Mouse (Mus musculus) heart, adult 2 months (tissue): ENCODE measurements around the gene St7.

ENCODE experiments used
- EP300 ChIP-seq: fragments of 200-500 bp; IDR thresholded peaks from 2 replicates; pipeline ENCODE4 v1.6.1; 2011; ENCODE audit warnings: low read depth, low read length, control low read depth; ENCODE audit not compliant: insufficient read depth
- POLR2A ChIP-seq: fragments of 200-500 bp; IDR thresholded peaks from 2 replicates; pipeline ENCODE4 v1.6.1; 2011; ENCODE audit warnings: mild to moderate bottlenecking, low read depth, low read length, control low read depth; ENCODE audit not compliant: insufficient read depth

- no peak for TF ChIP-seq POLR2A
- TF ChIP-seq EP300 = no peak
These were observed 284.4 kb downstream of the St7 start for GRCm38 (mm10) chr6:17977165-17977564.
